Mouse (Mus musculus) bone marrow, adult 2 months (tissue): ENCODE data around the gene Zfp811.

ENCODE experiments used
- CTCF ChIP-seq: fragments of 200-500 bp; IDR thresholded peaks from 2 replicates; pipeline ENCODE4 v1.5.1; 2011; ENCODE audit warnings: low read length, control low read depth; ENCODE audit not compliant: control insufficient read depth, insufficient read depth
- POLR2A ChIP-seq: fragments of 200-500 bp; IDR thresholded peaks from 2 replicates; pipeline ENCODE4 v1.6.1; 2011; ENCODE audit warnings: low read depth, mild to moderate bottlenecking, control low read depth, low read length, borderline replicate concordance; ENCODE audit not compliant: control insufficient read depth

GRCm38 (mm10) chr17:32766422-32766821 lies 43.3 kb downstream of the Zfp811 start:
- TF ChIP-seq CTCF: no peak
- no peak for TF ChIP-seq POLR2A
